Mouse (Mus musculus) MEL (cell line): ENCODE measurements around the gene Cyp17a1. TPM values are rescaled to one million over a fixed set of nuclear protein-coding genes. Genes with fewer than 3 reads are reported as not detected.

ENCODE experiments used
- DNase-seq: peaks from one replicate; pipeline ENCODE4 v3.0.0; 2011; ENCODE audit warnings: low read depth, low spot score
- H3K27ac ChIP-seq: 2 replicates; pipeline ENCODE4 v1.5.1; 2012; ENCODE audit warnings: low read depth, mild to moderate bottlenecking, control low read depth, low read length, moderate library complexity; ENCODE audit not compliant: control insufficient read depth
- H3K27me3 ChIP-seq, 2 experiments: fragments of 150-350 bp in 1 of 2; sonication (generic) in 1 of 2; 2 replicates each; pipeline ENCODE4 v1.6.1; 2012; ENCODE audit warnings: low read length in 2 of 2, mild to moderate bottlenecking in 2 of 2, improper control_type of control experiment in 1 of 2, moderate library complexity in 1 of 2; ENCODE audit not compliant: insufficient read depth in 2 of 2, control insufficient read depth in 1 of 2
- H3K36me3 ChIP-seq, 2 experiments: 2 replicates each; pipeline ENCODE4 v1.6.1; 2012 to 2014; ENCODE audit warnings: low read length in 2 of 2, improper control_type of control experiment in 1 of 2, inconsistent platforms in 1 of 2, mild to moderate bottlenecking in 1 of 2; ENCODE audit not compliant: insufficient read depth in 2 of 2, control insufficient read depth in 1 of 2
- H3K4me1 ChIP-seq, 2 experiments: fragments of 150-350 bp in 1 of 2; sonication (generic) in 1 of 2; 2 replicates each; pipeline ENCODE4 v1.6.1; 2012; ENCODE audit warnings: low read length in 2 of 2, improper control_type of control experiment in 1 of 2, mild to moderate bottlenecking in 1 of 2; ENCODE audit not compliant: insufficient read depth in 2 of 2, control insufficient read depth in 1 of 2
- H3K4me3 ChIP-seq, 2 experiments: fragments of 150-350 bp in 1 of 2; sonication (generic) in 1 of 2; 2 replicates each; pipeline ENCODE4 v1.5.1; 2012; ENCODE audit warnings: low read depth in 2 of 2, low read length in 2 of 2, mild to moderate bottlenecking in 2 of 2, moderate library complexity in 2 of 2, control low read depth in 1 of 2, improper control_type of control experiment in 1 of 2; ENCODE audit not compliant: control insufficient read depth in 1 of 2, insufficient read depth in 1 of 2
- H3K79me2 ChIP-seq: 2 replicates; pipeline ENCODE4 v1.6.1; 2012; ENCODE audit warnings: mild to moderate bottlenecking, low read length, moderate library complexity; ENCODE audit not compliant: control insufficient read depth, poor library complexity, insufficient read depth
- H3K9ac ChIP-seq: 2 replicates; pipeline ENCODE4 v1.6.1; 2012; ENCODE audit warnings: low read depth, mild to moderate bottlenecking, control low read depth, low read length, moderate library complexity; ENCODE audit not compliant: control insufficient read depth, poor library complexity, severe bottlenecking
- H3K9me3 ChIP-seq: fragments of 150-350 bp; sonication (generic); replicated peaks from 2 replicates; pipeline ENCODE4 v1.6.1; 2012; ENCODE audit warnings: mild to moderate bottlenecking, low read length, improper control_type of control experiment, moderate library complexity; ENCODE audit not compliant: insufficient read depth
- CHD1 ChIP-seq: IDR thresholded peaks from 2 replicates; pipeline ENCODE4 v1.6.1; 2012; ENCODE audit warnings: low read depth, mild to moderate bottlenecking, inconsistent platforms, low read length, improper control_type of control experiment
- CTCF ChIP-seq, 3 experiments: IDR thresholded peaks in 2 of 3; conservative IDR thresholded peaks in 1 of 3; 2 replicates each; pipeline ENCODE4 v1.5.1; 2011 to 2012; ENCODE audit warnings: low read length in 3 of 3, low read depth in 2 of 3, mild to moderate bottlenecking in 2 of 3, improper control_type of control experiment in 1 of 3, inconsistent platforms in 1 of 3, mixed read lengths in 1 of 3, moderate library complexity in 1 of 3; ENCODE audit not compliant: control insufficient read depth in 1 of 3, insufficient read depth in 1 of 3, poor library complexity in 1 of 3, severe bottlenecking in 1 of 3
- EP300 ChIP-seq, 2 experiments: IDR thresholded peaks; 2 replicates each; pipeline ENCODE4 v1.6.1; 2011; ENCODE audit warnings: improper control_type of control experiment in 2 of 2, low read length in 2 of 2, low read depth in 1 of 2, mild to moderate bottlenecking in 1 of 2
- GABPA ChIP-seq: IDR thresholded peaks from 2 replicates; pipeline ENCODE4 v1.6.1; 2012; ENCODE audit warnings: low read depth, mild to moderate bottlenecking, inconsistent platforms, low read length, improper control_type of control experiment, moderate library complexity
- GATA1 ChIP-seq: IDR thresholded peaks from 2 replicates; pipeline ENCODE4 v1.6.1; 2011; ENCODE audit warnings: low read depth, low read length, improper control_type of control experiment
- HCFC1 ChIP-seq: IDR thresholded peaks from 2 replicates; pipeline ENCODE4 v1.6.1; 2012; ENCODE audit warnings: low read depth, mild to moderate bottlenecking, inconsistent platforms, low read length, improper control_type of control experiment, moderate library complexity
- JUND ChIP-seq: IDR thresholded peaks from 2 replicates; pipeline ENCODE4 v1.6.1; 2011; ENCODE audit warnings: low read depth, mild to moderate bottlenecking, improper control_type of control experiment, low read length
- MAZ ChIP-seq: IDR thresholded peaks from 2 replicates; pipeline ENCODE4 v1.6.1; 2012; ENCODE audit warnings: low read depth, mild to moderate bottlenecking, inconsistent platforms, low read length, improper control_type of control experiment
- MEF2A ChIP-seq: IDR thresholded peaks from 2 replicates; pipeline ENCODE4 v1.6.1; 2014; ENCODE audit warnings: low read depth, mild to moderate bottlenecking, inconsistent platforms, low read length, improper control_type of control experiment; ENCODE audit not compliant: poor library complexity, insufficient replicate concordance, severe bottlenecking; ENCODE audit errors: extremely low read depth
- MYB ChIP-seq: IDR thresholded peaks from 2 replicates; pipeline ENCODE4 v1.6.1; 2011; ENCODE audit warnings: mild to moderate bottlenecking, low read depth, low read length, improper control_type of control experiment
- MYC ChIP-seq: IDR thresholded peaks from 2 replicates; pipeline ENCODE4 v1.6.1; 2011; ENCODE audit warnings: low read depth, mild to moderate bottlenecking, low read length, improper control_type of control experiment, moderate library complexity
- NELFE ChIP-seq: IDR thresholded peaks from 2 replicates; pipeline ENCODE4 v1.6.1; 2011; ENCODE audit warnings: low read depth, low read length, improper control_type of control experiment
- POLR2A ChIP-seq, 2 experiments: IDR thresholded peaks; 2 replicates each; pipeline ENCODE4 v1.6.1; 2011 to 2012; ENCODE audit warnings: low read length in 2 of 2, mild to moderate bottlenecking in 2 of 2, control low read depth in 1 of 2, improper control_type of control experiment in 1 of 2, low read depth in 1 of 2, moderate library complexity in 1 of 2; ENCODE audit not compliant: control insufficient read depth in 1 of 2, insufficient read depth in 1 of 2, poor library complexity in 1 of 2
- POLR2AphosphoS2 ChIP-seq: IDR thresholded peaks from 2 replicates; pipeline ENCODE4 v1.6.1; 2011; ENCODE audit warnings: low read length, improper control_type of control experiment
- POLR2AphosphoS5 ChIP-seq: IDR thresholded peaks from 2 replicates; pipeline ENCODE4 v1.6.1; 2012; ENCODE audit warnings: low read depth, borderline replicate concordance, mild to moderate bottlenecking, inconsistent platforms, low read length, moderate library complexity, mixed read lengths
- RCOR1 ChIP-seq: IDR thresholded peaks from 2 replicates; pipeline ENCODE4 v1.6.1; 2012; ENCODE audit warnings: low read depth, mild to moderate bottlenecking, inconsistent platforms, low read length, improper control_type of control experiment
- SIN3A ChIP-seq: IDR thresholded peaks from 2 replicates; pipeline ENCODE4 v1.6.1; 2012; ENCODE audit warnings: low read length, improper control_type of control experiment, inconsistent platforms
- TAL1 ChIP-seq: IDR thresholded peaks from 2 replicates; pipeline ENCODE4 v1.6.1; 2012; ENCODE audit warnings: mild to moderate bottlenecking, inconsistent platforms, low read length, moderate library complexity, mixed read lengths
- UBTF ChIP-seq: IDR thresholded peaks from 2 replicates; pipeline ENCODE4 v1.6.1; 2012; ENCODE audit warnings: low read depth, mild to moderate bottlenecking, inconsistent platforms, low read length, improper control_type of control experiment, moderate library complexity, borderline replicate concordance; ENCODE audit not compliant: insufficient read depth
- USF1 ChIP-seq: IDR thresholded peaks from 2 replicates; pipeline ENCODE4 v1.6.1; 2014; ENCODE audit warnings: low read depth, mild to moderate bottlenecking, inconsistent platforms, low read length, improper control_type of control experiment, moderate library complexity
- USF2 ChIP-seq, 2 experiments: IDR thresholded peaks; 2 replicates each; pipeline ENCODE4 v1.6.1; 2011 to 2012; ENCODE audit warnings: improper control_type of control experiment in 2 of 2, low read length in 2 of 2, borderline replicate concordance in 1 of 2, inconsistent platforms in 1 of 2, low read depth in 1 of 2, mild to moderate bottlenecking in 1 of 2; ENCODE audit not compliant: insufficient read depth in 1 of 2
- ZKSCAN1 ChIP-seq: IDR thresholded peaks from 2 replicates; pipeline ENCODE4 v1.6.1; 2012; ENCODE audit warnings: low read depth, mild to moderate bottlenecking, inconsistent platforms, low read length, improper control_type of control experiment, moderate library complexity
- ZMIZ1 ChIP-seq: IDR thresholded peaks from 2 replicates; pipeline ENCODE4 v1.6.1; 2012; ENCODE audit warnings: low read depth, mild to moderate bottlenecking, inconsistent platforms, low read length, improper control_type of control experiment, moderate library complexity
- ZNF384 ChIP-seq: IDR thresholded peaks from 2 replicates; pipeline ENCODE4 v1.6.1; 2012; ENCODE audit warnings: low read depth, mild to moderate bottlenecking, inconsistent platforms, low read length, improper control_type of control experiment
- polyA plus RNA-seq, 2 experiments: library from polyadenylated mRNA; stranded (reverse) in 1 of 2; unstranded in 1 of 2; fragments of >175 nt in 1 of 2; fragments of >200 nt in 1 of 2; gene quantifications; 2 replicates each; pipeline versions ENCODE4 v1.2.1 to v1.2.4; 2012; ENCODE audit warnings: low replicate concordance in 2 of 2, low read depth in 1 of 2; ENCODE audit not compliant: insufficient read length in 2 of 2, insufficient read depth in 1 of 2, missing spikeins in 1 of 2
- total RNA-seq: library from RNA; depleted of rRNA; stranded (reverse); fragments of 300-350 nt; gene quantifications from 2 replicates; pipeline ENCODE4 v1.2.3, GENCODE M21; 2012

Gene Cyp17a1
- total and polyA plus RNA-seq, 3 experiments = not detected

DNA sequence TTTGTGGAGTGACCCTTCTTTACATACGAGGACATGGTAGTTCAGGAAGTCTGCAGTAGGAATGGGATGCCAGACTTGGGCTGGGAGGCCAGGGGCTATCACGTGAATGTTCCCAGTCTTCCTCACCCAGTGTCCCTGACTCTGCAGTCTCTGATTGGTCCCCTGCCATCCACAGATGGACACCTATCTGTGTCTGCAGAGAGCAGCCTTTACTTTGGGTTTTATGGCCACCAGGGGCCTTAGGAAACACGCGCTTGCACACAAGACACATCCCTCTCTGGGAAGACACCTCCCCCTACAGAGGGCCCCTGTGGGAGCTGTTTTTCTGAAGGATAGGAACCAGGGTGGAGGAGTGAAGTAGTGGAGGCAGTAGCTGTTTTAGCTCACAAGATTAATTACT lies 11.5 kb downstream of the Cyp17a1 start:
- no peak for TF ChIP-seq GATA1
- no peak for TF ChIP-seq GABPA
- no peak for TF ChIP-seq TAL1
- TF ChIP-seq MEF2A = no peak
- TF ChIP-seq NELFE = no peak
- no peak for TF ChIP-seq ZNF384
- TF ChIP-seq MYC = no peak

DNA sequence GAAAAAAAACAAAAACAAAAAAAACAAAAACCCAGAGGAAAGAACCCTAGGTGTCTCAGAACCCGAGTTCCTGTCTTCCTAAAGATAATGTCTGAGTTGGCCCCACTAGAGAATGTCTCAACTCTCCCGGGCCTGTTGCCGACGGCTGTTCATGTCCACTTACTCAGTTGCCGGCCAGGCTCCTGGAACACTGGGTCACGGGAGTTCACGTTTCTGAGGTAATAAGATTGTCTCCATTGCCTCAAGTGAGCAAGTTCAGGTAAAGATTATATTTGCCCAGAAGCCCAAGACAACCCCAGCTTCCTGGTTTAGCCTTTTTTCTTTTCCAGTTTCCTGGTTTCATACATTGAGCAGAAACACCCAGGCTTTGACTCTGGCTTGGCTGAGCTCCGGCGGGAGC lies 14.1 kb downstream of the Cyp17a1 start:
- Histone ChIP-seq H3K9ac (no peak overlapping the region), H3K4me3 (no peak overlapping the region), H3K36me3 (no peaks in the 10 kb centered on the region; a peak in 1 of 4 replicates), H3K4me1 (peaks cover 0 to 2% of the 10 kb centered on the region in 2 experiments; a peak in 1 of 4 replicates), H3K27ac (no peak overlapping the region), H3K79me2 (no peaks in the 10 kb centered on the region), H3K27me3 (no peaks in the 10 kb centered on the region), H3K9me3 (no peaks in the 10 kb centered on the region)
- no peak for DNase-seq
- TF ChIP-seq HCFC1 (no peak), CTCF (IDR thresholded peaks at IDR 0.05 in 2 of 3, conservative IDR thresholded peaks at IDR 0.05 in 1 of 3; ENCODE audit: control insufficient read depth in 1 of 3, insufficient read depth in 1 of 3, low read depth in 2 of 3, low read length in 3 of 3, poor library complexity in 1 of 3, severe bottlenecking in 1 of 3) (no peak), ZMIZ1 (no peak), MYB (no peak), POLR2AphosphoS2 (no peak), MAZ (no peak), USF2 (IDR thresholded peaks at IDR 0.05; ENCODE audit: borderline replicate concordance in 1 of 2, insufficient read depth in 1 of 2, low read depth in 1 of 2, low read length in 2 of 2) (no peak), POLR2A (IDR thresholded peaks at IDR 0.05; ENCODE audit: control insufficient read depth in 1 of 2, insufficient read depth in 1 of 2, low read depth in 1 of 2, low read length in 2 of 2, poor library complexity in 1 of 2) (no peak), CHD1 (no peak), UBTF (no peak), ZKSCAN1 (no peak), USF1 (no peak), RCOR1 (no peak), EP300 (IDR thresholded peaks at IDR 0.05; ENCODE audit: low read depth in 1 of 2, low read length in 2 of 2) (no peak), POLR2AphosphoS5 (no peak), SIN3A (no peak), JUND (no peak)

More for the DNA sequence above, 11.5 kb downstream of the Cyp17a1 start:
- no peak overlapping the region for H3K27ac ChIP-seq
- no peak overlapping the region for H3K9ac ChIP-seq
- H3K36me3 ChIP-seq = no peaks in the 10 kb centered on the region
- no peaks in the 10 kb centered on the region for H3K9me3 ChIP-seq
- H3K79me2 ChIP-seq = no peaks in the 10 kb centered on the region
- H3K27me3 ChIP-seq = no peaks in the 10 kb centered on the region
- no peak overlapping the region for H3K4me3 ChIP-seq
- no peak for DNase-seq
- H3K4me1 ChIP-seq = no peaks in the 10 kb centered on the region
